Mouse (Mus musculus) CH12.LX (cell line): ENCODE results near the gene Phf3. TPM values are rescaled to one million over a fixed set of nuclear protein-coding genes. Genes with fewer than 3 reads are reported as not detected.

Experiments used
- DNase-seq: peaks from one replicate; pipeline ENCODE4 v3.0.0-alpha.2; 2013; ENCODE audit errors: extremely low read depth
- H3K27ac ChIP-seq: 2 replicates; pipeline ENCODE4 v1.5.1; 2012; ENCODE audit warnings: low read depth, mild to moderate bottlenecking, control low read depth, moderate library complexity; ENCODE audit not compliant: insufficient read depth
- H3K27me3 ChIP-seq: replicated peaks from 2 replicates; pipeline ENCODE3; 2012; ENCODE audit warnings: inconsistent platforms
- H3K36me3 ChIP-seq, 2 experiments: replicated peaks in 1 of 2; 2 replicates each; pipeline versions ENCODE3 to v1.6.1; 2012; ENCODE audit warnings: inconsistent platforms in 1 of 2, low read length in 1 of 2, mild to moderate bottlenecking in 1 of 2, mixed read lengths in 1 of 2, moderate library complexity in 1 of 2; ENCODE audit not compliant: control insufficient read depth in 1 of 2, insufficient read depth in 1 of 2
- H3K4me1 ChIP-seq, 2 experiments: 2 replicates each; pipeline ENCODE4 v1.6.1; 2012; ENCODE audit warnings: inconsistent platforms in 1 of 2, moderate library complexity in 1 of 2; ENCODE audit not compliant: insufficient read depth in 2 of 2, control insufficient read depth in 1 of 2
- H3K4me2 ChIP-seq: 2 replicates; pipeline ENCODE4 v1.6.1; 2012; ENCODE audit warnings: low read depth, mild to moderate bottlenecking, control low read depth; ENCODE audit not compliant: poor library complexity, insufficient read depth, severe bottlenecking
- H3K4me3 ChIP-seq, 3 experiments: fragments of 150-350 bp in 1 of 3; sonication (generic) in 1 of 3; replicated peaks in 1 of 3; 2 replicates each; pipeline versions ENCODE3 to v1.5.1; 2011 to 2012; ENCODE audit warnings: low read depth in 2 of 3, low read length in 2 of 3, mild to moderate bottlenecking in 2 of 3, moderate library complexity in 2 of 3, control low read depth in 1 of 3, improper control_type of control experiment in 1 of 3, inconsistent platforms in 1 of 3, mixed read lengths in 1 of 3; ENCODE audit not compliant: poor library complexity in 1 of 3
- H3K79me2 ChIP-seq: replicated peaks from 2 replicates; pipeline ENCODE4 v1.6.1; 2012; ENCODE audit warnings: mild to moderate bottlenecking, moderate library complexity; ENCODE audit not compliant: control insufficient read depth, poor library complexity, insufficient read depth, severe bottlenecking; ENCODE audit errors: extremely low read depth
- H3K9ac ChIP-seq: 2 replicates; pipeline ENCODE4 v1.6.1; 2012; ENCODE audit warnings: low read depth, mild to moderate bottlenecking, control low read depth, moderate library complexity; ENCODE audit not compliant: insufficient read depth
- H3K9me3 ChIP-seq: replicated peaks from 2 replicates; pipeline ENCODE3; 2012; ENCODE audit warnings: low read length, inconsistent platforms, mixed read lengths
- BHLHE40 ChIP-seq: IDR thresholded peaks from 2 replicates; pipeline ENCODE4 v1.6.1; 2011; ENCODE audit warnings: mild to moderate bottlenecking, low read depth, low read length, improper control_type of control experiment
- CHD1 ChIP-seq: IDR thresholded peaks from 2 replicates; pipeline ENCODE4 v1.6.1; 2012; ENCODE audit warnings: low read depth, low read length, improper control_type of control experiment, inconsistent platforms
- CTCF ChIP-seq, 2 experiments: IDR thresholded peaks in 1 of 2; conservative IDR thresholded peaks in 1 of 2; 2 replicates each; pipeline ENCODE4 v1.5.1; 2011 to 2012; ENCODE audit warnings: low read depth in 2 of 2, low read length in 2 of 2, improper control_type of control experiment in 1 of 2, inconsistent platforms in 1 of 2, mild to moderate bottlenecking in 1 of 2, moderate library complexity in 1 of 2
- E2F4 ChIP-seq: IDR thresholded peaks from 2 replicates; pipeline ENCODE4 v1.6.1; 2011; ENCODE audit warnings: low read depth, low read length, improper control_type of control experiment; ENCODE audit not compliant: insufficient replicate concordance
- ELF1 ChIP-seq: IDR thresholded peaks from 2 replicates; pipeline ENCODE4 v1.6.1; 2014; ENCODE audit warnings: low read depth, mild to moderate bottlenecking, inconsistent platforms, low read length, improper control_type of control experiment
- EP300 ChIP-seq: IDR thresholded peaks from 2 replicates; pipeline ENCODE4 v1.6.1; 2011; ENCODE audit warnings: low read length, improper control_type of control experiment
- ETS1 ChIP-seq: conservative IDR thresholded peaks from 2 replicates; pipeline ENCODE4 v1.6.1; 2012; ENCODE audit warnings: low read depth, mild to moderate bottlenecking, inconsistent platforms, low read length, improper control_type of control experiment, moderate library complexity
- HCFC1 ChIP-seq: IDR thresholded peaks from 2 replicates; pipeline ENCODE4 v1.6.1; 2012; ENCODE audit warnings: low read depth, mild to moderate bottlenecking, inconsistent platforms, low read length, improper control_type of control experiment
- MAZ ChIP-seq: IDR thresholded peaks from 2 replicates; pipeline ENCODE4 v1.6.1; 2012; ENCODE audit warnings: low read depth, mild to moderate bottlenecking, inconsistent platforms, low read length, improper control_type of control experiment, moderate library complexity
- MEF2A ChIP-seq: IDR thresholded peaks from 2 replicates; pipeline ENCODE4 v1.6.1; 2014; ENCODE audit warnings: low read depth, mild to moderate bottlenecking, inconsistent platforms, low read length, improper control_type of control experiment, borderline replicate concordance
- MXI1 ChIP-seq: IDR thresholded peaks from 2 replicates; pipeline ENCODE4 v1.6.1; 2011; ENCODE audit warnings: mild to moderate bottlenecking, low read depth, low read length, improper control_type of control experiment
- NELFE ChIP-seq: IDR thresholded peaks from 2 replicates; pipeline ENCODE4 v1.6.1; 2011; ENCODE audit warnings: low read depth, low read length, improper control_type of control experiment
- PAX5 ChIP-seq: IDR thresholded peaks from 2 replicates; pipeline ENCODE4 v1.6.1; 2012; ENCODE audit warnings: low read length, inconsistent platforms, mixed read lengths
- RAD21 ChIP-seq: IDR thresholded peaks from 2 replicates; pipeline ENCODE4 v1.6.1; 2011; ENCODE audit warnings: low read depth, mild to moderate bottlenecking, low read length, improper control_type of control experiment, moderate library complexity
- SIN3A ChIP-seq: IDR thresholded peaks from 2 replicates; pipeline ENCODE4 v1.6.1; 2012; ENCODE audit warnings: low read length, improper control_type of control experiment, inconsistent platforms
- UBTF ChIP-seq: IDR thresholded peaks from 2 replicates; pipeline ENCODE4 v1.6.1; 2012; ENCODE audit warnings: low read depth, mild to moderate bottlenecking, inconsistent platforms, low read length, improper control_type of control experiment, moderate library complexity
- dilution Hi-C: fragments of 300-500 bp; cut with MboI; formaldehyde crosslinking; loops from 2 replicates; pipeline ENCODE4 v1.14.3; 2020; ENCODE audit warnings: low sequenced_read_pairs; ENCODE audit not compliant: extremely low pct_unique_long_range_greater_than_20kb, extremely low pct_ligation_motif_present
- in situ Hi-C: fragments of 300-500 bp; cut with MboI; formaldehyde crosslinking; loops from 3 replicates; pipeline ENCODE4 v1.14.3; 2019; ENCODE audit warnings: low sequenced_read_pairs, low pct_ligation_motif_present, low pct_unique_long_range_greater_than_20kb, mixed read lengths
- polyA plus RNA-seq: library from polyadenylated mRNA; unstranded; fragments of >175 nt; gene quantifications from 2 replicates; pipeline ENCODE4 v1.2.1, GENCODE M21; 2012; ENCODE audit warnings: low read depth; ENCODE audit not compliant: insufficient read length
- total RNA-seq, 2 experiments: library from RNA; depleted of rRNA; stranded (reverse); fragments of 300-350 nt in 1 of 2; fragments of >200 nt in 1 of 2; gene quantifications; 2 replicates each; pipeline ENCODE4 v1.2.3; 2012 to 2014

The Phf3 gene
- total and polyA plus RNA-seq, 3 experiments: 38.8 to 54.1 (median 40.6) TPM

DNA sequence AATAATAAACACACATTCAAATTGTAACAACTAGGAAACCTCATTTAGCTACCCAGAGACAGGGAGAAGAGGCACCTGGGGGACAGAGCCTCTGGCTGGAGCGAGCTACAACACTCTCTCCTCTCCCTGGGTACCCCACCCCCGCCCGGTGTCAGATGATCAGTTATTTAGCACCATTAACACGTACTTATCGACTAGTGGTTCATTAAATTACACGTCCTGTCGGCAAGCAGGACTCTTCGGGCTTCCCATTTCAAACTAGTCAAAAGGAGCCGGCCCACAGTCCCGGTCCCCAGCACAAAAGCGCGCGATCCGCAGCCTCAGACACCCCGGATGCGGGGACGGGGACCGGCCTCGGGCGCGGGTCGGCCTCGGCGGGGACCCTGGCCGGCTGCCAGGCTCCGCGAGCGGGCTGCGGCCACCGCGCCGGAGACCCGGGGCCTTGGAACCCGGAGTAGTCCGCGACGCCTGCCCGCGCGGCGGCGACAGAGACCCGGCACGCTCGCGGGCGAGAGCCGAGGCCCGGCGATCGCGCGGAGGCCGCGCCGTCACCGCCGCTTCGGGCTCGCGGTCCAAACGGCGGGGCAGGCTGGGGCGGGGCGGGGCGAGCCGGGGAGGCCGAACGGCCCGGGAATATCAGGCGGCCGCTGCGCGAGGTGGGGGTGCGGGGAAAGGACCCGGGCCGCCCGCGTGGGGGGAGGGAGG lies 733 bp downstream of the Phf3 start:
- DNase-seq: peak; percentile 55
- H3K36me3 ChIP-seq: peaks cover 0 to 5% of the 10 kb centered on the region in 2 experiments
- in situ Hi-C loops (no loop called here), dilution Hi-C loops (no loop called here)
- peaks cover 42% of the 10 kb centered on the region for H3K79me2 ChIP-seq
- TF ChIP-seq ETS1 (no peak), UBTF (peak; percentile 92)
- no peaks in the 10 kb centered on the region for H3K27me3 ChIP-seq
- peak overlapping the region; percentile 93; the same call in 1 of the 2 replicates for H3K4me2 ChIP-seq
- H3K9ac ChIP-seq: peak overlapping the region; percentile 96
- peak overlapping the region; percentile 76 to 91 (median 79) for H3K4me3 ChIP-seq
- peaks cover 3 to 29% of the 10 kb centered on the region in 2 experiments; a peak in 3 of 4 replicates for H3K4me1 ChIP-seq
- H3K27ac ChIP-seq: peak overlapping the region; percentile 93
- H3K9me3 ChIP-seq: no peaks in the 10 kb centered on the region

GRCm38 (mm10) chr1:30867786-30868185 lies 5.9 kb downstream of the Phf3 start:
- Histone ChIP-seq H3K27ac (no peak overlapping the region), H3K4me1 (peaks cover 0 to 20% of the 10 kb centered on the region in 2 experiments; a peak in 2 of 4 replicates), H3K9ac (no peak overlapping the region), H3K36me3 (peaks cover 0 to 10% of the 10 kb centered on the region in 2 experiments), H3K27me3 (no peaks in the 10 kb centered on the region), H3K4me2 (no peak overlapping the region), H3K9me3 (no peaks in the 10 kb centered on the region), H3K79me2 (peaks cover 68% of the 10 kb centered on the region), H3K4me3 (no peak overlapping the region)
- in situ Hi-C loops: no loop called here
- DNase-seq: no peak
- dilution Hi-C loops: no loop called here
- TF ChIP-seq RAD21 (no peak), MXI1 (no peak), ELF1 (no peak), HCFC1 (no peak), PAX5 (no peak), MEF2A (no peak), NELFE (no peak), SIN3A (no peak)

- Histone ChIP-seq H3K4me3 (no peak overlapping the region), H3K27me3 (no peaks in the 10 kb centered on the region), H3K4me1 (peaks cover 0 to 14% of the 10 kb centered on the region in 2 experiments; a peak in 2 of 4 replicates), H3K4me2 (no peak overlapping the region), H3K36me3 (peaks cover 8 to 36% of the 10 kb centered on the region in 2 experiments), H3K9ac (no peak overlapping the region), H3K9me3 (no peaks in the 10 kb centered on the region)
- no peak for DNase-seq
- no peak for TF ChIP-seq EP300
- no peak for TF ChIP-seq BHLHE40
- no peak for TF ChIP-seq CTCF (conservative IDR thresholded peaks at IDR 0.05 in 1 of 2, IDR thresholded peaks at IDR 0.05 in 1 of 2; ENCODE audit: low read depth in 2 of 2, low read length in 2 of 2)
- TF ChIP-seq CHD1: no peak
- TF ChIP-seq MAZ: no peak
- TF ChIP-seq E2F4: no peak
- TF ChIP-seq ELF1: no peak
- TF ChIP-seq, all 38 proteins: peak for 0
- Histone ChIP-seq H3K27ac (no peak overlapping the region), H3K79me2 (peaks cover 14% of the 10 kb centered on the region; the same call in 1 of the 2 replicates)
- dilution Hi-C loops (no loop called here), in situ Hi-C loops (no loop called here)
Measured at GRCm38 (mm10) chr1:30852518-30852917, 21.2 kb downstream of the Phf3 start.
